Mouse (Mus musculus) gastrocnemius, adult 2 months (tissue): ENCODE measurements around the gene Ripk1. TPM values are rescaled to one million over a fixed set of nuclear protein-coding genes. Genes with fewer than 3 reads are reported as not detected.

Source experiments
- DNase-seq: peaks from one replicate; pipeline ENCODE4 v3.0.0; 2022
- H3K27ac ChIP-seq: fragments of 200-600 bp; 2 replicates; pipeline ENCODE4 v1.8.1; 2022; ENCODE audit warnings: mild to moderate bottlenecking
- H3K4me3 ChIP-seq: fragments of 200-600 bp; 2 replicates; pipeline ENCODE4 v1.8.1; 2022; ENCODE audit warnings: mild to moderate bottlenecking, moderate library complexity
- CTCF ChIP-seq: fragments of 200-600 bp; IDR thresholded peaks from 2 replicates; pipeline ENCODE4 v1.8.1; 2022; ENCODE audit warnings: antibody characterized with exemption, mild to moderate bottlenecking, moderate library complexity
- intact Hi-C: fragments of 180-260 bp; cut with DNase I; formaldehyde crosslinking; loops from one replicate; pipeline ENCODE4 v1.15.1; 2025
- total RNA-seq, 2 experiments: library from RNA; stranded (reverse); gene quantifications; 2 replicates each; pipeline ENCODE4 v1.2.3; 2021

The Ripk1 gene
- total RNA-seq, 2 experiments from 2014 or later: 3.6 to 4.1 TPM

GRCm38 (mm10) chr13:34045511-34046249 lies 43.5 kb downstream of the Ripk1 start:
- TF ChIP-seq CTCF: no peak
- Histone ChIP-seq H3K4me3 (no peak overlapping the region), H3K27ac (no peak overlapping the region)
- no peak for DNase-seq
- intact Hi-C loops: loop anchor here (1.0 kb wide), 1 partner anchor 109 kb away; no protein-coding TSS in a partner anchor

GRCm38 (mm10) chr13:34046421-34047012 lies 44.4 kb downstream of the Ripk1 start:
- DNase-seq: peak; percentile 86
- no peak overlapping the region for H3K4me3 ChIP-seq
- intact Hi-C loops: loop anchor here (1.0 kb wide), 1 partner anchor 108 kb away; no protein-coding TSS in a partner anchor
- no peak overlapping the region; the same call in 1 of the 2 replicates for H3K27ac ChIP-seq
- peak; percentile 98 for TF ChIP-seq CTCF

- Histone ChIP-seq H3K4me3 (no peak overlapping the region), H3K27ac (no peak overlapping the region)
- intact Hi-C loops: no loop called here
- no peak for TF ChIP-seq CTCF
- DNase-seq: no peak
Measured at GRCm38 (mm10) chr13:34047526-34047925, 45.4 kb downstream of the Ripk1 start.

GRCm38 (mm10) chr13:34050479-34050878 lies 48.3 kb downstream of the Ripk1 start:
- intact Hi-C loops: no loop called here
- peak overlapping the region; percentile 21; the same call in 1 of the 2 replicates for H3K4me3 ChIP-seq
- peak; percentile 40 for DNase-seq
- TF ChIP-seq CTCF: no peak
- H3K27ac ChIP-seq: no peak overlapping the region

- Histone ChIP-seq H3K27ac (no peak overlapping the region), H3K4me3 (no peak overlapping the region)
- no peak for DNase-seq
- TF ChIP-seq CTCF: no peak
- intact Hi-C loops: no loop called here
Measured at GRCm38 (mm10) chr13:34051692-34052091, 49.5 kb downstream of the Ripk1 start.

GRCm38 (mm10) chr13:34053673-34054282 lies 51.6 kb downstream of the Ripk1 start:
- Histone ChIP-seq H3K4me3 (no peak overlapping the region), H3K27ac (no peak overlapping the region)
- no peak for DNase-seq
- TF ChIP-seq CTCF: no peak
- intact Hi-C loops: no loop called here

GRCm38 (mm10) chr13:34054391-34054790 lies 52.2 kb downstream of the Ripk1 start:
- TF ChIP-seq CTCF: no peak
- H3K27ac ChIP-seq: no peak overlapping the region
- H3K4me3 ChIP-seq: no peak overlapping the region
- intact Hi-C loops: no loop called here
- no peak for DNase-seq

GRCm38 (mm10) chr13:34054983-34055382 lies 52.8 kb downstream of the Ripk1 start:
- no peak for DNase-seq
- Histone ChIP-seq H3K4me3 (no peak overlapping the region), H3K27ac (no peak overlapping the region)
- TF ChIP-seq CTCF: no peak
- intact Hi-C loops: no loop called here

- intact Hi-C loops: no loop called here
- Histone ChIP-seq H3K27ac (no peak overlapping the region), H3K4me3 (no peak overlapping the region)
- no peak for DNase-seq
- TF ChIP-seq CTCF: no peak
Measured at GRCm38 (mm10) chr13:34057252-34057651, 55.1 kb downstream of the Ripk1 start.

- no peak for TF ChIP-seq CTCF
- no peak for DNase-seq
- Histone ChIP-seq H3K4me3 (no peak overlapping the region), H3K27ac (no peak overlapping the region)
- intact Hi-C loops: no loop called here
Measured at GRCm38 (mm10) chr13:34060061-34060460, 57.9 kb downstream of the Ripk1 start.

- no peak overlapping the region for H3K27ac ChIP-seq
- intact Hi-C loops: no loop called here
- no peak for DNase-seq
- no peak overlapping the region for H3K4me3 ChIP-seq
- TF ChIP-seq CTCF: no peak
Measured at GRCm38 (mm10) chr13:34062466-34062865, 60.3 kb downstream of the Ripk1 start.

GRCm38 (mm10) chr13:34066351-34066750 lies 64.2 kb downstream of the Ripk1 start:
- peak; percentile 60 for DNase-seq
- intact Hi-C loops: no loop called here
- Histone ChIP-seq H3K27ac (peak overlapping the region; percentile 57), H3K4me3 (no peak overlapping the region)
- no peak for TF ChIP-seq CTCF

GRCm38 (mm10) chr13:34070296-34070695 lies 68.1 kb downstream of the Ripk1 start:
- no peak for TF ChIP-seq CTCF
- intact Hi-C loops: no loop called here
- no peak overlapping the region for H3K4me3 ChIP-seq
- no peak for DNase-seq
- H3K27ac ChIP-seq: no peak overlapping the region
